Mouse (Mus musculus): Measurements from ENCODE around the gene Exd2. TPM values are rescaled to one million over a fixed set of nuclear protein-coding genes. Genes with fewer than 3 reads are reported as not detected.

Gene Exd2
- total RNA-seq, 2 experiments from 2014 or later: 10.0 to 10.9 TPM

Other genes starting within 250 kb of the Exd2 start
- gene Actn1, start 202.7 kb upstream of the Exd2 start, total RNA-seq (2021): 100 to 1,000 TPM; 114 to 116 TPM
- gene Dcaf5, start 26.5 kb upstream of the Exd2 start, total RNA-seq (2021): 10 to 100 TPM; 36.3 to 37.3 TPM
- 10 to 100 TPM; 15.7 to 17.8 TPM for gene Galnt16, start 55.2 kb downstream of the Exd2 start, total RNA-seq (2021)
- gene Slc39a9, start 180.8 kb downstream of the Exd2 start, total RNA-seq (2021): 10 to 100 TPM; 25.0 to 28.8 TPM
- gene Erh, start 181.2 kb downstream of the Exd2 start, total RNA-seq (2021): 10 to 100 TPM; 78.2 to 86.6 TPM
- gene Plekhd1, start 229.5 kb downstream of the Exd2 start, total RNA-seq (2021): 1 to 10 TPM in 1 of 2 experiments, under 1 TPM in 1; 0.29 to 1.1 TPM

Data from heart, postnatal 4 days (tissue).